Mouse (Mus musculus) urinary bladder, postnatal 25 days (tissue): ENCODE measurements around the gene Tmem191c.
A peak's percentile ranks its signal among the peaks of the same experiment; 100 is the strongest.
"Not testable (repeated sequence)": the region's sequence is repeated elsewhere in the genome, so short reads cannot be mapped to it uniquely, and the experiment has no call there.

Source experiments
- DNase-seq: peaks from one replicate; pipeline ENCODE4 v3.0.0; 2022; ENCODE audit warnings: low spot score

Tmem191c gene

GRCm38 (mm10) chr16:17275721-17276120 lies at the start of gene Tmem191c:
Tmem191c (plus strand) TSS chr16:17276077.
- no peak for DNase-seq

GRCm38 (mm10) chr16:17226496-17226895 lies 49.4 kb upstream of the Tmem191c start:
- no peak for DNase-seq

GRCm38 (mm10) chr16:17231523-17231922 lies 44.4 kb upstream of the Tmem191c start:
- not testable (repeated sequence) for DNase-seq

- peak; percentile 92 for DNase-seq
Measured at GRCm38 (mm10) chr16:17232794-17233701, 42.8 kb upstream of the Tmem191c start, which contains the start of gene Hic2. Hic2 (plus strand) TSS chr16:17233572.

- peak; percentile 24 for DNase-seq
Measured at GRCm38 (mm10) chr16:17233702-17234498, 42.0 kb upstream of the Tmem191c start.

GRCm38 (mm10) chr16:17234499-17234895 lies 41.4 kb upstream of the Tmem191c start:
- DNase-seq, result peak; percentile 43

GRCm38 (mm10) chr16:17234916-17235665 lies 40.8 kb upstream of the Tmem191c start:
- DNase-seq, result peak; percentile 27

- DNase-seq, result no peak
Measured at GRCm38 (mm10) chr16:17237634-17238033, 38.2 kb upstream of the Tmem191c start.

- no peak for DNase-seq
Measured at GRCm38 (mm10) chr16:17239409-17239808, 36.5 kb upstream of the Tmem191c start.

- no peak for DNase-seq
Measured at GRCm38 (mm10) chr16:17243731-17244130, 32.1 kb upstream of the Tmem191c start.

GRCm38 (mm10) chr16:17244996-17245395 lies 30.9 kb upstream of the Tmem191c start:
- DNase-seq, result no peak

- no peak for DNase-seq
Measured at GRCm38 (mm10) chr16:17247727-17248126, 28.1 kb upstream of the Tmem191c start.

GRCm38 (mm10) chr16:17249135-17249534 lies 26.7 kb upstream of the Tmem191c start:
- no peak for DNase-seq

GRCm38 (mm10) chr16:17251539-17251938 lies 24.3 kb upstream of the Tmem191c start:
- peak; percentile 66 for DNase-seq

- no peak for DNase-seq
Measured at GRCm38 (mm10) chr16:17252086-17252726, 23.7 kb upstream of the Tmem191c start.

GRCm38 (mm10) chr16:17252841-17253240 lies 23.0 kb upstream of the Tmem191c start:
- DNase-seq, result no peak

- DNase-seq, result no peak
Measured at GRCm38 (mm10) chr16:17254005-17254597, 21.8 kb upstream of the Tmem191c start.

GRCm38 (mm10) chr16:17255270-17255669 lies 20.6 kb upstream of the Tmem191c start:
- no peak for DNase-seq

- no peak for DNase-seq
Measured at GRCm38 (mm10) chr16:17257359-17257821, 18.5 kb upstream of the Tmem191c start.

- no peak for DNase-seq
Measured at GRCm38 (mm10) chr16:17258917-17259316, 17.0 kb upstream of the Tmem191c start.

- no peak for DNase-seq
Measured at GRCm38 (mm10) chr16:17261341-17261740, 14.5 kb upstream of the Tmem191c start.
